Mouse (Mus musculus) neural tube, embryonic 12.5 days (tissue): Measurements from ENCODE around the gene Cgref1. TPM values are rescaled to one million over a fixed set of nuclear protein-coding genes. Genes with fewer than 3 reads are reported as not detected.

ENCODE experiments used
- ATAC-seq: fragments of 200-750 bp; cut with Nextera tagmentation; 2 replicates; pipeline ENCODE4 v1.8.0; 2017; ENCODE audit warnings: low read depth, mild to moderate bottlenecking, moderate TSS enrichment, moderate library complexity; ENCODE audit not compliant: low FRiP score
- H3K27ac ChIP-seq: fragments of 300-500 bp; sonication (generic); 2 replicates; pipeline ENCODE4 v1.5.1; 2016
- H3K27me3 ChIP-seq: fragments of 300-500 bp; sonication (generic); replicated peaks from 2 replicates; pipeline ENCODE4 v1.6.1; 2016; ENCODE audit warnings: mild to moderate bottlenecking
- H3K36me3 ChIP-seq: fragments of 300-500 bp; sonication (generic); 2 replicates; pipeline ENCODE4 v1.6.1; 2016; ENCODE audit warnings: mild to moderate bottlenecking
- H3K4me1 ChIP-seq: fragments of 300-500 bp; sonication (generic); 2 replicates; pipeline ENCODE4 v1.6.1; 2016
- H3K4me2 ChIP-seq: fragments of 300-500 bp; sonication (generic); replicated peaks from 2 replicates; pipeline ENCODE4 v1.6.1; 2016; ENCODE audit warnings: mild to moderate bottlenecking
- H3K4me3 ChIP-seq: fragments of 300-500 bp; sonication (generic); 2 replicates; pipeline ENCODE4 v1.5.1; 2016
- H3K9ac ChIP-seq: fragments of 300-500 bp; sonication (generic); 2 replicates; pipeline ENCODE4 v1.6.1; 2016; ENCODE audit warnings: mild to moderate bottlenecking
- H3K9me3 ChIP-seq: fragments of 300-500 bp; sonication (generic); 2 replicates; pipeline ENCODE4 v1.6.1; 2016; ENCODE audit warnings: mild to moderate bottlenecking
- WGBS: fragments of 180-500 bp; shearing (Covaris S2); methylation state at CpG from one replicate; pipeline ENCODE4 v1.1.7; 2016; 5-methylcytosine and 5-hydroxymethylcytosine counted together
- polyA plus RNA-seq: library from polyadenylated mRNA; unstranded; fragments of >200 nt; fragmentation: Nextera tagmentation; extraction: Ambion mirVana; gene quantifications from 2 replicates; pipeline ENCODE4 v1.2.1, GENCODE M21; 2016

The Cgref1 gene
- polyA plus RNA-seq: 15.9 and 17.7 TPM in 2 replicates

GRCm38 (mm10) chr5:30944956-30945781, at the start of gene Cgref1:
Cgref1 (minus strand) TSS chr5:30945591.
- ATAC-seq: peak; percentile 61; the same call in 1 of the 2 replicates
- Histone ChIP-seq H3K4me3 (peak within 1 kb of the TSS; percentile 49), H3K27ac (no peak within 1 kb of the TSS), H3K36me3 (no peaks in the 10 kb centered on the region), H3K9ac (peak within 1 kb of the TSS; percentile 72), H3K9me3 (no peaks in the 10 kb centered on the region), H3K4me1 (peaks cover 11% of the 10 kb centered on the region), H3K27me3 (no peaks in the 10 kb centered on the region), H3K4me2 (peak within 1 kb of the TSS; percentile 95)
- WGBS: 6% methylated on average over 44 of the region's 44 CpGs

GRCm38 (mm10) chr5:30994074-30994473, 48.7 kb upstream of the Cgref1 start:
- no peak for ATAC-seq
- H3K4me1 ChIP-seq: no peaks in the 10 kb centered on the region
- no peak overlapping the region for H3K4me3 ChIP-seq
- H3K9ac ChIP-seq: no peak overlapping the region
- no peak overlapping the region for H3K27ac ChIP-seq
- no peaks in the 10 kb centered on the region for H3K9me3 ChIP-seq
- H3K27me3 ChIP-seq: no peaks in the 10 kb centered on the region
- no peaks in the 10 kb centered on the region for H3K36me3 ChIP-seq
- 69% methylated on average over 3 of the region's 3 CpGs for WGBS
- H3K4me2 ChIP-seq: no peak overlapping the region

GRCm38 (mm10) chr5:30992980-30993676, 47.7 kb upstream of the Cgref1 start:
- Histone ChIP-seq H3K36me3 (no peaks in the 10 kb centered on the region), H3K4me3 (no peak overlapping the region), H3K9me3 (no peaks in the 10 kb centered on the region), H3K27ac (no peak overlapping the region), H3K9ac (no peak overlapping the region), H3K27me3 (no peaks in the 10 kb centered on the region), H3K4me1 (no peaks in the 10 kb centered on the region), H3K4me2 (no peak overlapping the region)
- WGBS: 79% methylated on average over 5 of the region's 5 CpGs
- ATAC-seq: no peak

DNA sequence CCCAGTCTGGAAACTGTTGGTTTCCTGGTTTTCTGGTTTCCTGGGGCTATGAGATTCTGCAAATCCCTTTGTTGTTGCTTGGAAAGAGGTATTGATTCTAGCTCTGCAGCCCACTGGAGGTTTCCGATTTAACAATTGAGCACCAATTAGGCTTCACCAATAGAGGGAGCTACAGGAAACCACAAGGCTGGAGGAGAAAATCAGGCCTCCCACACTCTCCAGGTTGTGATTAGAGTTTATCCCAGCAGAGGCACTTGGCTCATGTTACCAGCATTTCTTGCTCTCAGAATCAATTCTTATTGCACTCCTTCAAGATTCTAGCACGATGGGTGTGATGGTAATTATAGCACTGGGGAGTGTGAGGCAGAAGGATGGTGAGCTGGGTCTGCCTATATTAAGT, 37.0 kb upstream of the Cgref1 start:
- WGBS: 26% methylated on average over 2 of the region's 2 CpGs
- Histone ChIP-seq H3K4me3 (no peak overlapping the region), H3K4me2 (no peak overlapping the region), H3K9ac (no peak overlapping the region), H3K9me3 (no peaks in the 10 kb centered on the region), H3K36me3 (no peaks in the 10 kb centered on the region), H3K27me3 (no peaks in the 10 kb centered on the region), H3K27ac (no peak overlapping the region), H3K4me1 (no peaks in the 10 kb centered on the region)
- ATAC-seq: no peak

- no peak overlapping the region for H3K4me2 ChIP-seq
- no peaks in the 10 kb centered on the region for H3K9me3 ChIP-seq
- 62% methylated on average over 9 of the region's 9 CpGs for WGBS
- no peaks in the 10 kb centered on the region for H3K27me3 ChIP-seq
- peaks cover 4% of the 10 kb centered on the region; the same call in 1 of the 2 replicates for H3K4me1 ChIP-seq
- H3K27ac ChIP-seq: no peak overlapping the region
- H3K4me3 ChIP-seq: no peak overlapping the region
- H3K9ac ChIP-seq: no peak overlapping the region
- ATAC-seq: no peak
- no peaks in the 10 kb centered on the region for H3K36me3 ChIP-seq
Observed at GRCm38 (mm10) chr5:30974870-30975656, 29.7 kb upstream of the Cgref1 start.

- no peaks in the 10 kb centered on the region for H3K9me3 ChIP-seq
- no peak overlapping the region for H3K4me3 ChIP-seq
- no peaks in the 10 kb centered on the region for H3K36me3 ChIP-seq
- no peak overlapping the region for H3K9ac ChIP-seq
- H3K27ac ChIP-seq: no peak overlapping the region
- no peaks in the 10 kb centered on the region for H3K4me1 ChIP-seq
- no peak overlapping the region for H3K4me2 ChIP-seq
- no peaks in the 10 kb centered on the region for H3K27me3 ChIP-seq
- 76% methylated on average over 2 of the region's 2 CpGs for WGBS
- ATAC-seq: no peak
Observed at GRCm38 (mm10) chr5:30969440-30969839, 24.0 kb upstream of the Cgref1 start.

DNA sequence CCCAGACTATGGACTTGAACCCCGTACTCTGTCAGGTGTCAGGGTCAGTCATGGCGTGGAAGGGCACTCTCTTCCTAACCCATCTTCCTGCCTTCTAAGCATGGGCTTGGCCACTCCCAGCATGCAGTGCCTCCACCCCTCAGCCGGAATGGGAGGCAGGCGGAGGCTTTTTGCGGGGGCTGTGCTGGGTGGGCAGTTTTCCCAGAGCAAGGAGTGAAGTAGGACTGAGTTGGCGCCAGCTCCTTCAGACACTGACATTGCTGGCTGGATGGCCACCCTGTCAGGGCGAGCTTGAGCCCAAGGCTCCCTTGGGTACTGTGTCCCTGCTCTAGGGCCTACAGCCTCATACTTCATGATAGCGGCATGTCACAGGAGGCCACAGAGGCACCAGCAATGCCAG, 23.0 kb upstream of the Cgref1 start, which contains the start of gene Tcf23:
Gene Tcf23 (plus strand): TSS at position 247 of the 400 bp plus-strand sequence.
- H3K36me3 ChIP-seq: no peaks in the 10 kb centered on the region
- H3K27me3 ChIP-seq: no peaks in the 10 kb centered on the region
- no peak for ATAC-seq
- no peak within 1 kb of the TSS for H3K4me2 ChIP-seq
- H3K4me3 ChIP-seq: no peak within 1 kb of the TSS
- 76% methylated on average over 8 of the region's 8 CpGs for WGBS
- no peaks in the 10 kb centered on the region for H3K4me1 ChIP-seq
- H3K9me3 ChIP-seq: no peaks in the 10 kb centered on the region
- H3K27ac ChIP-seq: no peak within 1 kb of the TSS
- H3K9ac ChIP-seq: no peak within 1 kb of the TSS

DNA sequence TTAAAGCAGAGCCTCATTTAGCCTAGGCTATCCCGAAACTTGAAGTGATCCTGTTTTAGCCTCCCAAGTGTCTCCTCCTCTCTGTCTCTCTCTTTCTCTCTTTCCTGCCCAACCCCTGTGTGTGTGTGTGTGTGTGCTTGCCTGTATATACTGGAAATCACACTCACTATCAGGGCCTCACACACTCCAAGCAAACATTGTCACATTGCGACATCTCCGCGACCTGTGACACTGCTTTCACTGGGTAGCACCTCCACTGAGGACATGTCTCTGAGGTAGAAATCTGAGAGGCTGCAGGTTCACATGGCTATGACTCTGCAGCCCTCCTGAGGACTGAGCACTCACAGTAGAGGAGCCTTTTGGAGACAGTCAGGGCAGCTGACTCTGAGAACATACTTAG, 20.8 kb upstream of the Cgref1 start:
- no peak for ATAC-seq
- H3K4me1 ChIP-seq: no peaks in the 10 kb centered on the region
- no peak overlapping the region for H3K27ac ChIP-seq
- WGBS: 81% methylated on average over 4 of the region's 4 CpGs
- H3K9me3 ChIP-seq: no peaks in the 10 kb centered on the region
- H3K4me2 ChIP-seq: no peak overlapping the region
- no peaks in the 10 kb centered on the region for H3K27me3 ChIP-seq
- no peak overlapping the region for H3K9ac ChIP-seq
- H3K4me3 ChIP-seq: no peak overlapping the region
- H3K36me3 ChIP-seq: no peaks in the 10 kb centered on the region

GRCm38 (mm10) chr5:30963916-30964315, 18.5 kb upstream of the Cgref1 start:
- Histone ChIP-seq H3K36me3 (no peaks in the 10 kb centered on the region), H3K4me2 (no peak overlapping the region), H3K27ac (no peak overlapping the region), H3K27me3 (no peaks in the 10 kb centered on the region), H3K4me3 (no peak overlapping the region), H3K9me3 (no peaks in the 10 kb centered on the region), H3K9ac (no peak overlapping the region), H3K4me1 (peaks cover 4% of the 10 kb centered on the region)
- WGBS: 78% methylated on average over 3 of the region's 3 CpGs
- ATAC-seq: no peak

- no peak overlapping the region for H3K4me3 ChIP-seq
- no peak overlapping the region for H3K9ac ChIP-seq
- H3K9me3 ChIP-seq: no peaks in the 10 kb centered on the region
- H3K4me1 ChIP-seq: peaks cover 21% of the 10 kb centered on the region
- no peaks in the 10 kb centered on the region for H3K27me3 ChIP-seq
- H3K4me2 ChIP-seq: no peak overlapping the region
- peaks cover 15% of the 10 kb centered on the region for H3K36me3 ChIP-seq
- WGBS: 76% methylated on average over 10 of the region's 10 CpGs
- ATAC-seq: no peak
- no peak overlapping the region for H3K27ac ChIP-seq
Observed at GRCm38 (mm10) chr5:30961545-30962505, 16.4 kb upstream of the Cgref1 start.

- Histone ChIP-seq H3K4me3 (no peak overlapping the region), H3K27me3 (no peaks in the 10 kb centered on the region), H3K36me3 (peaks cover 18% of the 10 kb centered on the region), H3K4me2 (peak overlapping the region; percentile 87), H3K27ac (no peak overlapping the region), H3K9ac (no peak overlapping the region), H3K9me3 (no peaks in the 10 kb centered on the region), H3K4me1 (peaks cover 21% of the 10 kb centered on the region)
- whole genome bisulfite sequencing: 88% methylated on average over 2 of the region's 2 CpGs
- no peak for ATAC-seq
Observed at GRCm38 (mm10) chr5:30960814-30961213, 15.4 kb upstream of the Cgref1 start.
